Mouse (Mus musculus) liver, embryonic 14 days (tissue): Measurements from ENCODE around the gene Olfr1310. TPM values are rescaled to one million over a fixed set of nuclear protein-coding genes. Genes with fewer than 3 reads are reported as not detected.

Source experiments
- polyA plus RNA-seq: library from polyadenylated mRNA; depleted of rRNA; stranded (reverse); fragments of >200 nt; gene quantifications from 2 replicates; pipeline ENCODE4 v1.2.3, GENCODE M21; 2012; rRNA removed

The Olfr1310 gene
- polyA plus RNA-seq = not detected in 2 replicates

DNA sequence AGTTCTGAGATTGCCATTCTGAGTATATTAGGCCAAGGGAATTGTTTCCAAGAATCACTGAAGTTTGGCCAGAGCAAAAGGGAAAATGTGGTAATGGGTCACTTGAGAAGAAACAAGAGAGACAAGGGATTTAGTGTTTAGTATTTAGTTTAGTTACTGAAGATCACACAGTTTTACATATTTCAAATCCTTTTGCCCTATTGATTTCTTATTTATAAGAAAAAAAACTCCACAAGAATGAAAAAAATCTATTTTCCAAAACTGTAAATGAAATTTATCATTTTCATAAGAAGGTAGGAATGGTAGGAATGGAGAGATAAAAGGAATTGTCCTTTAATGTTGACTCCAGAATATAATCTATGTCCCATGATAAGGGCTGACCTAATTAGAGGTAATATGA is at the start of gene Olfr1310:
Olfr1310 (minus strand) TSS at position 101 of the 400 bp plus-strand sequence.

DNA sequence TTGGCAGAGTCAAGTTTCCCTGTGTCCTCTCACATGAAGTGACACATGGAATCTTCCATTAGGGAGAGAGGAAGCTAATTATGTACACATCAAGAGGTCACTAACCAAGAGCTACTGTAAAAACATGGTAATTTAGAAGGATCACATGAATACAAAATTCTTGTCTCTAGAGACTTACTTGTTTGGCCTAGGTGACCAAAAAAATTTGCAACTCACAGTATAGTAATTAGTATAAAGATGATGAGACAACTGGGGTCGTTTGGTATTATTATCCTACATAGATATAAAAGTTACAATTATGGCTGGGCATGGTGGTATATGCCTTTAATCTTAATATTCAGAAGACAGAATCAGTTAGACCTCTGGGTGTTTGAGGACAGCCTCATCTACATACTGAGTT is 37.6 kb upstream of the Olfr1310 start, which contains the start of gene Olfr1312:
Olfr1312 (minus strand) TSS at position 101 of the 400 bp plus-strand sequence.

DNA sequence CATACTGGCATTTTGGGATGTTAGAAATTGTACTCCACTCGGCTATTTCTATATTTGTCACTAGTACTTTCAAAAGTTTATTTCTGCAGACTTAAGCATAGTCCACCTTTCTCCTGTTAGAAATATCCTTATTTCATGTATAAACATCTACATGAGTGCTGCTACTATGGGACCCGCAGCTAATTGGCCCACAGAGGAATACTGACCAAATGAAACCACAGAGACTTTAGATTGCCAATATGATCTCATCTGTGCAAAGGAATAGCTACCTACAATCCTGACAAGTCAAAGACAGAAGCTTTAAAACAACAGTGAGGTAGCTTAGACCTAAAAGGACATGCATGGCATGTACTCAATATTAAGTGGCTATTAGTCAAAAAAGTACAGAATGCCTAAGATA is 11.8 kb upstream of the Olfr1310 start, which contains the start of gene Olfr1311:
Olfr1311 (minus strand) TSS at position 101 of the 400 bp plus-strand sequence.

DNA sequence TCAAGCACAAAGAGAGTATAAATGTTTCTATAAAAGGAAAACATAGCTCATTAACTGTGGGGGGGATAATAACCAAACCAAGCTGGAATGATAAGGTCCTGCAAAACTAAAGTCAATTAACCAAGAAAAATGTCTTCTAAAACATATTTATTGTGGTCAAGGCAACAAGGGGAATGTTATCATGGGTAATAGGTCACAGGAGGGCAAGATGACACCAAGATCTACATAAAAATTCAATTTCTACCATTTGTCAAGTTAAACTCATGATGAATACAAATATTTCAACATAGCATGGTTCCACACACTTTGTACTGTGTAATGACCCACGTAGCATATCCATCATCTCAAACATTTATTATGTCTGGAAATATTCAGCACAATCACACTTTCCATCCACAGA is 22.3 kb downstream of the Olfr1310 start, which contains the start of gene Olfr1309:
Olfr1309 (minus strand) TSS at position 101 of the 400 bp plus-strand sequence.

DNA sequence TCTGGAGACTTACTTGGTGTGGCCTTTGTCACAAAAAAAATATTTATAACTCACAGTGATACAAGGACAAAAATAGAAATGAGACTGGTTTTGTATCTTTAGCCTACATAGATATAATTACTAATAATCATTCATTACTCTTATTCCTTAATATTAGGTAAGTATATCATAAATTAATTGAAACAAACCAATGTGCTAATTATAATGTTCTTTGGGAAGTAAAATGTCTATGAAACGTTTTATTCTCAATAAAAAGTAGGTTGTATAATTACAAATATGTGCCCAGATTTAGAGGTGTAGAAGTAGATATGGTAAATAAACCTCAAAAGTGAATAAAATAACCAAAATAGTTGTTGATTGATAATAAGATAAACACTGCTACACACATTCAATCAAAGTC is 47.7 kb downstream of the Olfr1310 start, which contains the start of gene Olfr1308:
Olfr1308 (minus strand) TSS at position 101 of the 400 bp plus-strand sequence.

Other genes with a start within 250 kb of the Olfr1310 start
- gene Olfr1302, start 235.3 kb downstream of the Olfr1310 start, polyA plus RNA-seq = not detected in 2 replicates
- not detected in 2 replicates for gene Olfr1303, start 192.4 kb downstream of the Olfr1310 start, polyA plus RNA-seq
- not detected in 2 replicates for gene Olfr1305, start 135.6 kb downstream of the Olfr1310 start, polyA plus RNA-seq
- not detected in 2 replicates for gene Olfr1306, start 96.4 kb downstream of the Olfr1310 start, polyA plus RNA-seq
- gene Olfr1307, start 63.3 kb downstream of the Olfr1310 start, polyA plus RNA-seq = not detected in 2 replicates
- not detected in 2 replicates for gene Olfr1308, start 47.8 kb downstream of the Olfr1310 start, polyA plus RNA-seq
- gene Olfr1309, start 22.4 kb downstream of the Olfr1310 start, polyA plus RNA-seq = not detected in 2 replicates
- gene Olfr1311, start 11.7 kb upstream of the Olfr1310 start, polyA plus RNA-seq = not detected in 2 replicates
- not detected in 2 replicates for gene Olfr1312, start 37.5 kb upstream of the Olfr1310 start, polyA plus RNA-seq
- gene Olfr1313, start 65.1 kb upstream of the Olfr1310 start, polyA plus RNA-seq = not detected in 2 replicates
- not detected in 2 replicates for gene Olfr1314, start 84.1 kb upstream of the Olfr1310 start, polyA plus RNA-seq
- gene Olfr1315-ps1, start 102.7 kb upstream of the Olfr1310 start, polyA plus RNA-seq = not detected in 2 replicates
- not detected in 2 replicates for gene Olfr1316, start 122.3 kb upstream of the Olfr1310 start, polyA plus RNA-seq
- gene Olfr1317, start 127.6 kb upstream of the Olfr1310 start, polyA plus RNA-seq = not detected in 2 replicates
- not detected in 2 replicates for gene Olfr1318, start 141.5 kb upstream of the Olfr1310 start, polyA plus RNA-seq
- 2.4 and 3.2 TPM in 2 replicates for gene Lpcat4, start 226.8 kb upstream of the Olfr1310 start, polyA plus RNA-seq
- gene Nutm1, start 246.6 kb upstream of the Olfr1310 start, polyA plus RNA-seq = not detected in 2 replicates
- 80.4 and 90.1 TPM in 2 replicates for gene Nop10, start 249.2 kb upstream of the Olfr1310 start, polyA plus RNA-seq